In genomic region chr7:4813105-4813791, GRCm38 (mm10) we compare ENCODE assay signal across 8 mouse cellular contexts. TPM values are rescaled to one million over a fixed set of nuclear protein-coding genes. Genes with fewer than 3 reads are reported as not detected.
DNase-seq lines count a peak whose midpoint lies in the region; ATAC-seq and TF ChIP-seq lines count a peak whose summit lies in the region.

No protein-coding gene starts in this region.

- peaks cover 26% of the 10 kb centered on the region for H3K36me3 ChIP-seq in kidney, embryonic 15.5 days
- H3K36me3 ChIP-seq in heart, postnatal 0 days (replicated peaks; ENCODE audit: control insufficient read depth, insufficient read depth, low read length), result peaks cover 19% of the 10 kb centered on the region
- peaks cover 13% of the 10 kb centered on the region; the same call in 1 of the 2 replicates for H3K36me3 ChIP-seq in midbrain, embryonic 11.5 days (ENCODE audit: control insufficient read depth, insufficient read depth, low read length)

- ATAC-seq in kidney, embryonic 15.5 days (replicated peaks; ENCODE audit: low FRiP score), result no peak
- ATAC-seq in Patski, result peak; percentile 1
- no peak for ATAC-seq in heart, postnatal 0 days (ENCODE audit: insufficient read depth, low read depth)
- ATAC-seq in midbrain, embryonic 11.5 days (ENCODE audit: low FRiP score), result no peak
- no peak for ATAC-seq in cerebellum, adult (ENCODE audit: insufficient number of reproducible peaks, low FRiP score, low TSS enrichment)

- no peak for TF ChIP-seq EP300 in heart, postnatal 0 days (IDR thresholded peaks at IDR 0.05; ENCODE audit: low read depth)

- POLR2A ChIA-PET in Patski (lab: Charles Lee), result interaction anchor here (1.2 to 1.3 kb wide), 2 partner anchors 11 to 17 kb away, joined by 3 read pairs; no protein-coding TSS in a partner anchor

- peak overlapping the region; percentile 38; the same call in 1 of the 2 replicates for H3K9ac ChIP-seq in kidney, embryonic 15.5 days
- peak overlapping the region; percentile 43; the same call in 1 of the 2 replicates for H3K9ac ChIP-seq in heart, postnatal 0 days (replicated peaks; ENCODE audit: low read depth, low read length)
- peak overlapping the region; percentile 64 for H3K9ac ChIP-seq in midbrain, embryonic 11.5 days (ENCODE audit: low read length)

- no peak for TF ChIP-seq CTCF in Patski (IDR thresholded peaks at IDR 0.05)
- no peak for TF ChIP-seq CTCF in heart, postnatal 0 days (IDR thresholded peaks at IDR 0.05; ENCODE audit: low read depth)

- peak overlapping the region; percentile 98 for H3K27ac ChIP-seq in kidney, embryonic 15.5 days
- peak overlapping the region; percentile 94 for H3K27ac ChIP-seq in heart, postnatal 0 days (ENCODE audit: low read depth)
- peak overlapping the region; percentile 42; the same call in 1 of the 2 replicates for H3K27ac ChIP-seq in midbrain, embryonic 11.5 days (ENCODE audit: low read depth, low read length)

- peak overlapping the region; percentile 99 for H3K4me3 ChIP-seq in kidney, embryonic 15.5 days (replicated peaks)
- peak overlapping the region; percentile 97 for H3K4me3 ChIP-seq in heart, postnatal 0 days (ENCODE audit: low read depth, low read length)
- H3K4me3 ChIP-seq in midbrain, embryonic 11.5 days (ENCODE audit: low read depth, low read length), result peak overlapping the region; percentile 99

- H3K4me2 ChIP-seq in kidney, embryonic 15.5 days, result peak overlapping the region; percentile 76
- H3K4me2 ChIP-seq in heart, postnatal 0 days (ENCODE audit: low read depth, low read length), result peak overlapping the region; percentile 67
- H3K4me2 ChIP-seq in midbrain, embryonic 11.5 days, result peak overlapping the region; percentile 64

- no peaks in the 10 kb centered on the region for H3K9me3 ChIP-seq in kidney, embryonic 15.5 days (replicated peaks)
- H3K9me3 ChIP-seq in heart, postnatal 0 days (replicated peaks; ENCODE audit: control insufficient read depth, low read length), result no peaks in the 10 kb centered on the region
- H3K9me3 ChIP-seq in midbrain, embryonic 11.5 days (ENCODE audit: control insufficient read depth, low read length), result no peaks in the 10 kb centered on the region

- H3K27me3 ChIP-seq in kidney, embryonic 15.5 days, result no peaks in the 10 kb centered on the region
- no peaks in the 10 kb centered on the region for H3K27me3 ChIP-seq in Patski
- H3K27me3 ChIP-seq in heart, postnatal 0 days (ENCODE audit: control insufficient read depth, insufficient read depth, low read length), result no peaks in the 10 kb centered on the region
- no peaks in the 10 kb centered on the region for H3K27me3 ChIP-seq in midbrain, embryonic 11.5 days (ENCODE audit: control insufficient read depth, insufficient read depth, low read length)

- in situ Hi-C loops in Patski (cut with MboI; ENCODE audit: low pct_unique_long_range_greater_than_20kb), result loop anchor here (5.0 kb wide), 2 partner anchors 104 to 249 kb away; partner anchors contain the start of genes U2af2 and Zfp628

- CTCF ChIA-PET in Patski (lab: Charles Lee), result interaction anchor here (1.0 to 1.6 kb wide), 3 partner anchors 90 to 103 kb away, joined by 3 to 5 read pairs (median 3); no protein-coding TSS in a partner anchor

- WGBS in kidney, embryonic 15.5 days, result 24% methylated on average over 8 of the region's 8 CpGs
- 24% methylated on average over 8 of the region's 8 CpGs for WGBS in heart, postnatal 0 days
- WGBS in midbrain, embryonic 11.5 days, result 25% methylated on average over 8 of the region's 8 CpGs

- DNase-seq in kidney, adult 18-20 months, result no peak
- no peak for DNase-seq in Patski (ENCODE audit: low read depth, low spot score)
- no peak for DNase-seq in heart, postnatal 0 days (ENCODE audit: low spot score)
- DNase-seq in midbrain, embryonic 11.5 days (ENCODE audit: low spot score, missing footprints), result no peak
- no peak for DNase-seq in left cerebral cortex, adult 9 months (ENCODE audit: low spot score in 2 of 2)
- DNase-seq in right cerebral cortex, postnatal 4 days, result no peak

- peaks cover 28% of the 10 kb centered on the region for H3K4me1 ChIP-seq in kidney, embryonic 15.5 days
- H3K4me1 ChIP-seq in heart, postnatal 0 days (ENCODE audit: control insufficient read depth, insufficient read depth), result peaks cover 18% of the 10 kb centered on the region
- peaks cover 22% of the 10 kb centered on the region for H3K4me1 ChIP-seq in midbrain, embryonic 11.5 days (ENCODE audit: control insufficient read depth, insufficient read depth, low read length)

RNA-seq across cellular contexts. Expression of gene Ube2s, which starts 0.9 kb away (rescaled TPM):
- 384 and 386 TPM in 2 replicates for polyA plus RNA-seq in kidney, embryonic 15.5 days (2015; fragmentation: Nextera tagmentation; extraction: Ambion mirVana)
- polyA plus RNA-seq in Patski (2021), result 250 TPM
- 440 and 486 TPM in 2 replicates for total RNA-seq in heart, postnatal 0 days (2014; rRNA removed; ENCODE audit: low replicate concordance)
- polyA plus RNA-seq in heart, postnatal 0 days (2015; fragmentation: Nextera tagmentation; extraction: Ambion mirVana), result 156 and 174 TPM in 2 replicates
- 392 and 412 TPM in 2 replicates for polyA plus RNA-seq in midbrain, embryonic 11.5 days (2014; fragmentation: Nextera tagmentation; extraction: Ambion mirVana)

RNA-seq across cellular contexts. Expression of gene Rpl28, which starts 20.6 kb away (rescaled TPM):
- 391 and 408 TPM in 2 replicates for polyA plus RNA-seq in kidney, embryonic 15.5 days (2015; fragmentation: Nextera tagmentation; extraction: Ambion mirVana)
- polyA plus RNA-seq in Patski (2021), result 230 TPM
- 141 and 173 TPM in 2 replicates for total RNA-seq in heart, postnatal 0 days (2014; rRNA removed; ENCODE audit: low replicate concordance)
- polyA plus RNA-seq in heart, postnatal 0 days (2015; fragmentation: Nextera tagmentation; extraction: Ambion mirVana), result 259 and 269 TPM in 2 replicates
- polyA plus RNA-seq in midbrain, embryonic 11.5 days (2014; fragmentation: Nextera tagmentation; extraction: Ambion mirVana), result 203 and 211 TPM in 2 replicates

RNA-seq across cellular contexts. Expression of gene Tmem238, which starts 23.8 kb away (rescaled TPM):
- polyA plus RNA-seq in kidney, embryonic 15.5 days (2015; fragmentation: Nextera tagmentation; extraction: Ambion mirVana), result 12.9 and 14.1 TPM in 2 replicates
- polyA plus RNA-seq in Patski (2021), result 5.7 TPM
- total RNA-seq in heart, postnatal 0 days (2014; rRNA removed; ENCODE audit: low replicate concordance), result 2.2 and 21.0 TPM in 2 replicates
- polyA plus RNA-seq in heart, postnatal 0 days (2015; fragmentation: Nextera tagmentation; extraction: Ambion mirVana), result 8.0 and 8.6 TPM in 2 replicates
- polyA plus RNA-seq in midbrain, embryonic 11.5 days (2014; fragmentation: Nextera tagmentation; extraction: Ambion mirVana), result 1.3 and 1.4 TPM in 2 replicates

RNA-seq across cellular contexts. Expression of gene Tmem190, which starts 30.5 kb away (rescaled TPM):
- polyA plus RNA-seq in kidney, embryonic 15.5 days (2015; fragmentation: Nextera tagmentation; extraction: Ambion mirVana), result 1.0 TPM in 1 of 2 replicates, not detected in the other
- polyA plus RNA-seq in Patski (2021), result 0.67 TPM
- total RNA-seq in heart, postnatal 0 days (2014; rRNA removed; ENCODE audit: low replicate concordance), result not detected in 2 replicates
- not detected in 2 replicates for polyA plus RNA-seq in heart, postnatal 0 days (2015; fragmentation: Nextera tagmentation; extraction: Ambion mirVana)
- polyA plus RNA-seq in midbrain, embryonic 11.5 days (2014; fragmentation: Nextera tagmentation; extraction: Ambion mirVana), result not detected in 2 replicates

RNA-seq across cellular contexts. Expression of gene Il11, which starts 30.6 kb away (rescaled TPM):
- 0.27 and 0.30 TPM in 2 replicates for polyA plus RNA-seq in kidney, embryonic 15.5 days (2015; fragmentation: Nextera tagmentation; extraction: Ambion mirVana)
- 2.4 TPM for polyA plus RNA-seq in Patski (2021)
- not detected in 2 replicates for total RNA-seq in heart, postnatal 0 days (2014; rRNA removed; ENCODE audit: low replicate concordance)
- polyA plus RNA-seq in heart, postnatal 0 days (2015; fragmentation: Nextera tagmentation; extraction: Ambion mirVana), result not detected in 2 replicates
- 0.07 TPM in 1 of 2 replicates, not detected in the other for polyA plus RNA-seq in midbrain, embryonic 11.5 days (2014; fragmentation: Nextera tagmentation; extraction: Ambion mirVana)

Comparison
In these comparisons a context has a peak if more than half of its experiments do, and no peak if none do; other contexts are left out.
1. H3K27ac ChIP-seq: peak in every context shown above with its lines; median percentile 98 in kidney, embryonic 15.5 days; 94 in heart, postnatal 0 days; 42 in midbrain, embryonic 11.5 days.